Mouse (Mus musculus) 3T3-L1 (cell line): ENCODE data around the gene Ipo13.

Source experiments
- DNase-seq: peaks from one replicate; pipeline ENCODE4 v3.0.0-alpha.2; 2015; ENCODE audit warnings: low read depth, low spot score

Ipo13 gene

GRCm38 (mm10) chr4:117914591-117915442 lies at the start of gene Ipo13:
Ipo13 (minus strand) TSS chr4:117914999.
- DNase-seq, result peak; percentile 88

- no peak for DNase-seq
Measured at GRCm38 (mm10) chr4:117957492-117957891, 42.7 kb upstream of the Ipo13 start.

DNA sequence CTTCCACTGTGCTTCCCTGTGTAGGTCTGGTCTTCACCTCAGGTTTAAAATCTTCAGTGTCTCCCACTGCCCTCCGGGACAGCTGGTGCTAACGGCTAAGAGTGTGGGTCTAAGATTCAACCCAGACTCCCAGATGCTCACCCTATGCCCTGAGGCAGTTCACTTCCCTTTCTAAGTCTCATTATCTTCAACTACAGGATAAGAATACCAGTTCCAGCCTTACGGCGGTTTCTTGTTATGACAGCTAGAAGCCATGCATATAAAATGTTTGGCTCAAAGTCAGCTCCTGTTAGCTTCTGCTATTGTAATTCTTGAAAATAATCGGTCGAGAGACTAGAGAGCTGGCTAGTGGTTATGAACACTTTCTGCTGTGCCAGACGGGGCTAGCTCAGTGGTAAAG lies 32.7 kb upstream of the Ipo13 start:
- DNase-seq, result no peak

DNA sequence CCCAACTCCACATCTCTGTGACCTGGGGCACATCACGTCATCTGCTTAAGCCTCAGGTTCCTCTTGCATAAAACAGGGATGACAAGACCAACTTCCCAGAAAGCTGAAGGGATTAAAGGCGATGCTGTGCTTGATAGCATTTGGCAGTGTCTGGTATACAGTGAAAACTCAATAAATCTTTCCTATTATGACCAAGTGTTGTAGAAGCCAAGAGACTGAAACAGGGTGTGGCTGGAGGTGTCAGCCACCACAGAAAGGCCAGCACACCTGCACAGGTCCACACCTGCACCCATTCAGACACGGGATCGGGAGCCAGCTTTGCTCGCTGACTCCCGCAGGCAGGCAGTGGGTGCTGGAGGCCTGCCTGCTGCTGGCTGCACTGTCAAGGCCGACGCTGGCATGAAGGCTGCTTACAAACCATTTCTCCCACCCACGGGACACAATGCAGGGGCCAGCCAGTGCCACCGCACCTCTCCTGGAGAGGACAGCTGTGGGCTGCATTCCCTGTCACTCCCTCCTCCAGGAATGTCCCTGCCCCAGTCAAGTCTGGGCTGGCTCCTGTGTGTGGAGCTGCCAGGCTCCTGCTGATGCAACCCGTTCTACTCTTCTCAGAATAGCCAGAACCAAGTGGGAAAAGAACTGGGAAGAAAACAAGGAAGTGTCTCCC lies 32.0 kb upstream of the Ipo13 start:
- no peak for DNase-seq

GRCm38 (mm10) chr4:117943317-117943716 lies 28.5 kb upstream of the Ipo13 start:
- DNase-seq, result no peak

- DNase-seq, result no peak
Measured at GRCm38 (mm10) chr4:117936964-117937363, 22.2 kb upstream of the Ipo13 start.

- DNase-seq, result peak; percentile 86
Measured at GRCm38 (mm10) chr4:117934081-117934480, 19.3 kb upstream of the Ipo13 start.

DNA sequence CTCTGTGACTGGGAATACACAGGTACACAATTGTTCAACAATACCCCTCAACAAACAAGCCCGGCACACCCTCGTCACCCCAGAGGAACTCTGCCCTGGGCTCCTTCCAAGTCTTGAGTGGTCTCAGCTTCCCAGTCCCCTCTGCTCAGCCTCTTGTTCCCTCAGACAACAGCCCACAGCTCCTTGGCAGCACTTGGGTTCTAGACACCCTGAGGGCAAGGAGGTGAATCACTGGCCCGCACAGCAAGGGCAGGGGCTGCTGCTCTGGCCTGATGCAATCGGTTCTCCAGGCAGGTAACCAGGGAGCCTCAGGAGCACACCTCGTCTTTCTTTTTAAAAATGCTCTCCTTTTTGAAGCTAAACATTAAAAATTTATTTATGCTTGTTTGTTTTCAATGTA lies 18.4 kb upstream of the Ipo13 start:
- DNase-seq, result peak; percentile 80

DNA sequence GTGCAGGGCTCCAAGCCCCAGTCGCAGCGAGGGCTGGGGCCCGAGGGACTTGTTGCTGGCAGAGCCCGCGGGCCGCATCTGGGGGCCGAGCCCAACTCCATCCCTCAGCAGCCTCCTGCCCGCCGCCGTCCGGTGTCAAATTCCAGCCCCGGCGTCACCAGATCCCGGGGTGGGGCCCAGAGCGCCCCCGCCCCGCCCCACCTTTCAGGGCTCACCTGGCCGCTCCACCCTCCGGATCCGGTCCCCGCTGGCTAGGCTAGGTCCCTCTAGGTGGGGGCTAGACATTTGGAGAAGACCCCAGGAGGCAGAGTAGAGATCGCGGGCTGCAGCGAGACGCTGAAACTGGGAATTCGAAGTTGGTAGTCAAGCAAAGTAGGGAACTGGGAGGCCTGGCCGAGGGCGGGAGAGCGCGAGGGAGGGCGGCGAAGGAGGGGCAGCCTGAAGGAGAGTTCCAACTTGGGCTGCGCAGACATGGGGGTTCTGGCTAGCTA lies 14.6 kb upstream of the Ipo13 start, which contains the start of gene Artn:
TSS of gene Artn (minus strand) at position 373 of the 491 bp plus-strand sequence.
- DNase-seq, result no peak

DNA sequence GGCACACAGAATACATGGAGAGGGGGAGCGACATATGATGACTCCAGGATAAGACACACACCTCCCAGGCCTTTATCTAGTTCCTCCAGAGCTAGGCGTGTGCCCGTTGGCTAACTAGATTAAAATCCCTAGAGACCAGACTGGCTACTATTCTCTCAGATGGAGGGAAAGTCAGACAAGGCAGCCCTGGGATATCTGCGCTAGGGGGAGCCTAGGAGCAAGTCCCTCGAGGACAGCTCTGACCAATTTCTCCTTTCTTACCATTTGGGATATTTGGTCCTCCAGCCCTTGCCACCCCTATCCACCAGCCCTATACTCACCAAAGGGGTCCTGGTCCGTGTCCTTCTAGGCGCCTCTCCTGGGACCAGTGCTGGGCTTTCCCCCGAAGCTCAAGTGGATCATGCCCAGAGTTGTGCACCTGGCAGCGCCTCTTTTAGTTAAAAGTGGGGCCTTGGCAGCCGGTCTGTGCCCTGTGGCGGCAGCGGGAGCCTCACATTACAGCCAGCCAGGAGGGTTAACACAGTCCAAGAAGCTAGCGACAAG lies 14.0 kb upstream of the Ipo13 start:
- peak; percentile 67 for DNase-seq

GRCm38 (mm10) chr4:117928234-117928633 lies 13.4 kb upstream of the Ipo13 start:
- DNase-seq, result no peak

DNA sequence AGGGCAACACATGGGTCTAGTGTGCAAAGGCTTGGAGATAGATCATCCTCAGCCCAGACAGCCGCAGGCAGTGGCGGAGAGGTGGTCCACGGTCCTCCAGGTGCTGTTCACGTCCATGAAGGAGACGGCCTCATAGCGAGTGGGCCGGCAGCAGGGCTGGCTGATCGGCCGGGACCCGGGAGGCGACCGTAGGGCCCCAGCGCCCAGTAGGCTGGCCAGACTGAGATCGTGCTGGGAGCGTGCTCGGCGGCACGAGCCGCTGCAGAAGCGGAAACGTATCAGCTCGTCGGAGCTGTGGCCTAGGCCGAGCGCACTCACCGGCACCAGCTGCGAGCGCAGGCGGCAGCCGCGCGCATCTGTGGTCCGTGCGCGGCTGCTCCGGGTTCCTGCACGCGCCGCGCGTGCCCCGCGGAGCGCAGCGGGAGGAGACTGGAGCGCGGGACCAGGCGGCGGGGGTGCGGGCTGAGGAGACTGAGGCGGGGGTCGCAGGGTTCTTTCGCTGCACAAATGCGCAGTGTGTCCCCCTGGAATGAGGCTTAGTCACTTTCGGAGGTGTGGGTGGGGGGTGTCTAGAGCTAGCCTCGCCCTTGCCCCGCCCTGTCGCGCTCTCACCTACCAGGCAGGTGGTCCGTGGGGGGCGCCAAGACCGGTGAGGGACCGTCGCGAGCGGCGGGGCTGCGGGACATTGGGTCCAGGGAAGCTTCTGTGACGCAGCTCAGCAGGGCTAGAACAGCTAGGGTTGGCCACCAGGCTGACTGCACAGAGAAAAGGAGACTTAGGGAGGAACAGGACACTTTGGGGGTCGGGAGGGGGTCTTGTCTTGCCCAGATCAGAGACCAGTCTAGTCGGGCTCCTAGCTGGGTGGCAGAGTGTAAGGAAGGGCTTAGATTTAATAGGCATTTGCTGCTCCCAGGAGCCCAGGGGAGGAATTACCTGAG lies 12.0 kb upstream of the Ipo13 start:
- no peak for DNase-seq

DNA sequence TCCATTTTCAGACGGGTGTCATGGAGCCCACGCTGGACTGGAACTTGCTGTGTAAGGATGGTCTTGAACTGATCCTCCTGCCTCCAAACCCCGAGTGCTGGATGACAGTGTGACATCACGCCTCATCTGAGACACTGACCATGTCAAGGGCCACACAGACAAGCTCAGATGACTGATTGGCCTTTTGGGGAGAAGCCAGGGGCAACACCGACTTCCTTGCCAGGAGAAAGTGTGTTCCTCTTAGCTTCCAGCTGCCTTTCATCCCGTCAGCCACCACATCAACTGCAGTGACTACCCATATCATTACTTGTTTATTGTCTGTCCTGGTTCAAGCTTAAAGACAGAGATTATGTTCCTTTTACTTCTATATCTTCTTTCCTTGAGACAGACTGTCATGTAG lies 10.1 kb upstream of the Ipo13 start:
- DNase-seq, result no peak

DNA sequence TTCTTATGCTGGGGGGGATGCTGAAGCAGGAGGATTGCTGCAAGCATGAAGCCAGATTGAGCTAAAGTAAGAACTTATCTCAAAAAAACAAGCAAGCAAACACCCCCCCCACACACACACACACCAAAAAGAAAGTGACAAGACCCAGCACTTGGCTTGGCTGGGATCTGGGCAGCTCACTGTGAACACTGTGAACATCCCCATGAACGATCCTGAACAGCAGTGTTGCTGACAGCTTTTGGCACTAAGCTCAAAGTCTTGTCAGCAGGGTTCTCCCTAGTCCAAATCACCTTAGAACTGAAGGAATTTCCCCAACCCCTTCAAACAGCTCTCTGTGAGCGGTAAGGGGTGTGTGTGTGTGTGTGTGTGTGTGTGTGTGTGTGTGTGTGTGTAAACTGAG lies 8.7 kb upstream of the Ipo13 start:
- DNase-seq, result no peak

- no peak for DNase-seq
Measured at GRCm38 (mm10) chr4:117921358-117921757, 6.6 kb upstream of the Ipo13 start.

GRCm38 (mm10) chr4:117918762-117919161 lies 4.0 kb upstream of the Ipo13 start:
- no peak for DNase-seq

GRCm38 (mm10) chr4:117918261-117918660 lies 3.5 kb upstream of the Ipo13 start:
- DNase-seq, result no peak

GRCm38 (mm10) chr4:117917847-117918246 lies 3.0 kb upstream of the Ipo13 start:
- DNase-seq, result no peak

GRCm38 (mm10) chr4:117917402-117917801 lies 2.6 kb upstream of the Ipo13 start:
- no peak for DNase-seq

DNA sequence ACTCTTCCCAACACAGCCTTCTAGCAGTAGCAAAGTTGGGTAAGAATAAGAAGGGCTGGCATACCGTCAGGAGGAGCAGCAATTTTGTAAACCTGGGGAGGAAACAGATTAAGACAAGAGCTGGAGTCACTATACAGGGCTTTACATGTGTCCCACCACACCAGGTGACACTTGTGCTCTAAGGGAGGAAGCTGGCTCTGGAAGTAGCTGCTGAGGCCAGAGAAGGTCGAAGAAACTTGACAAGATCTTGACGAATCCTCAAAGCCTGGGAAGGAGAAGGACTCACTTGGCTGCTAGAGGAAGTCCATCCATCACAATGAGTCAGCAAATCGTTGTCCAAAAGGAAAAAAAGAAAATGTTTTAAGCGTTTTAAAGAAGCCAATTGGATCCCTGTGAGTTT lies 1.6 kb upstream of the Ipo13 start:
- DNase-seq, result peak; percentile 47

DNA sequence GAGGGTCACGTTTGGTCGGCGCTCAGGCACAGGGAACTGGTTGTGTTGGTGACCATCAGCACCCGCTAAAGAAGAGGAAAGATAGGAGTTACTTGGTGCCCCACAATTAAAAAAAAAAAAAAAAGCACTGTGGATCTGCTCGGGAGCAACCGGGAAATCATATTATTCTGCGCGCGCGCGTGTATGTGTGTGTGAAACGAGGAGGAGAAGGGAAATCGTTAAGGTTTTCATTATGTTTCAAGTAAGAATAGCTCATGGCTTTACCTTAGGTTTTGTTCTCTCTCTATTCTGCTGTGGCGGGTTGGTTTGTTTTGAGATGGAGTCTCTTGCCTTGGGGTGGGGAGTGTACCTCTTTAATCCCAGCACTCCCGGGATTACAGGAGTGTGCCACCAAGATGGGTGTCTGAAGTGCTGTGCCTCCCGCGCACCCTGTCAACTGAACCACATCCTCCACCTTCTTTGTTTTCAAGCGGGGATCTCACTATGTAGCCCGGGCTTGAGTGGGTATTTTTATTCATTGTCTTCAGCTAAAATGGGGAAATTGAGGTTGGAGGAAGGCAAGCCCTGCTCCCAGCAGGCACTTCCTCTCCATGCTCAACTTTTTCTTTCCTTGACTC lies 798 bp upstream of the Ipo13 start:
- DNase-seq, result peak; percentile 31
